Mouse (Mus musculus): Measurements from ENCODE around the gene Dst. TPM values are rescaled to one million over a fixed set of nuclear protein-coding genes. Genes with fewer than 3 reads are reported as not detected.
A peak's percentile ranks its signal among the peaks of the same experiment; 100 is the strongest.

The Dst gene
- polyA plus RNA-seq, 1 experiment from 2014 or later, result 49.1 TPM

GRCm38 (mm10) chr1:34036111-34036510, 128.1 kb downstream of the Dst start:
- H3K4me2 ChIP-seq (replicated peaks), result no peak overlapping the region
- no peak overlapping the region for H3K9ac ChIP-seq
- WGBS, result 93% methylated on average over 12 of the region's 12 CpGs
- peaks cover 3% of the 10 kb centered on the region; the same call in 1 of the 2 replicates for H3K4me1 ChIP-seq
- H3K4me3 ChIP-seq, result no peak overlapping the region
- H3K27ac ChIP-seq, result no peak overlapping the region
- no peaks in the 10 kb centered on the region for H3K9me3 ChIP-seq
- no peaks in the 10 kb centered on the region for H3K27me3 ChIP-seq (replicated peaks)
- no peak for ATAC-seq (ENCODE audit: low FRiP score, low read depth)
- H3K36me3 ChIP-seq, result no peaks in the 10 kb centered on the region

GRCm38 (mm10) chr1:34038571-34038970, 130.5 kb downstream of the Dst start:
- no peaks in the 10 kb centered on the region for H3K9me3 ChIP-seq
- H3K9ac ChIP-seq, result no peak overlapping the region
- no peak overlapping the region for H3K27ac ChIP-seq
- no peaks in the 10 kb centered on the region for H3K27me3 ChIP-seq (replicated peaks)
- H3K4me1 ChIP-seq, result peaks cover 11% of the 10 kb centered on the region; the same call in 1 of the 2 replicates
- no peak overlapping the region for H3K4me2 ChIP-seq (replicated peaks)
- ATAC-seq (ENCODE audit: low FRiP score, low read depth), result no peak
- no peaks in the 10 kb centered on the region for H3K36me3 ChIP-seq
- 93% methylated on average over 7 of the region's 7 CpGs for WGBS
- H3K4me3 ChIP-seq, result no peak overlapping the region

GRCm38 (mm10) chr1:34040049-34040448, 132.0 kb downstream of the Dst start:
- WGBS, result 65% methylated on average over 3 of the region's 3 CpGs
- Histone ChIP-seq H3K27ac (no peak overlapping the region), H3K27me3 (replicated peaks) (no peaks in the 10 kb centered on the region), H3K4me2 (replicated peaks) (no peak overlapping the region), H3K4me3 (no peak overlapping the region), H3K36me3 (no peaks in the 10 kb centered on the region), H3K9me3 (no peaks in the 10 kb centered on the region), H3K4me1 (peaks cover 11% of the 10 kb centered on the region; the same call in 1 of the 2 replicates), H3K9ac (no peak overlapping the region)
- no peak for ATAC-seq (ENCODE audit: low FRiP score, low read depth)

GRCm38 (mm10) chr1:34040901-34041721, 133.1 kb downstream of the Dst start:
- 43% methylated on average over 8 of the region's 8 CpGs for WGBS
- Histone ChIP-seq H3K4me2 (replicated peaks) (no peak overlapping the region), H3K9ac (no peak overlapping the region), H3K27ac (no peak overlapping the region), H3K27me3 (replicated peaks) (no peaks in the 10 kb centered on the region), H3K9me3 (no peaks in the 10 kb centered on the region), H3K4me3 (no peak overlapping the region), H3K4me1 (peaks cover 13% of the 10 kb centered on the region; the same call in 1 of the 2 replicates), H3K36me3 (no peaks in the 10 kb centered on the region)
- ATAC-seq (ENCODE audit: low FRiP score, low read depth), result peak; percentile 44; the same call in 1 of the 2 replicates

- Histone ChIP-seq H3K4me2 (replicated peaks) (no peak overlapping the region), H3K9ac (no peak overlapping the region), H3K27me3 (replicated peaks) (no peaks in the 10 kb centered on the region), H3K36me3 (no peaks in the 10 kb centered on the region), H3K4me3 (no peak overlapping the region), H3K27ac (no peak overlapping the region), H3K4me1 (peaks cover 13% of the 10 kb centered on the region; the same call in 1 of the 2 replicates), H3K9me3 (no peaks in the 10 kb centered on the region)
- ATAC-seq (ENCODE audit: low FRiP score, low read depth), result no peak
- WGBS, result 29% methylated on average over 3 of the region's 3 CpGs
Measured at GRCm38 (mm10) chr1:34042299-34042698, 134.3 kb downstream of the Dst start.

GRCm38 (mm10) chr1:34043327-34043726, 135.3 kb downstream of the Dst start:
- Histone ChIP-seq H3K9ac (no peak overlapping the region), H3K4me1 (peaks cover 13% of the 10 kb centered on the region; the same call in 1 of the 2 replicates), H3K9me3 (no peaks in the 10 kb centered on the region), H3K36me3 (no peaks in the 10 kb centered on the region), H3K4me3 (no peak overlapping the region), H3K27me3 (replicated peaks) (no peaks in the 10 kb centered on the region), H3K4me2 (replicated peaks) (no peak overlapping the region), H3K27ac (no peak overlapping the region)
- WGBS, result 84% methylated on average over 8 of the region's 8 CpGs
- ATAC-seq (ENCODE audit: low FRiP score, low read depth), result no peak

GRCm38 (mm10) chr1:34043836-34044550, 136.0 kb downstream of the Dst start:
- no peak overlapping the region for H3K9ac ChIP-seq
- no peak for ATAC-seq (ENCODE audit: low FRiP score, low read depth)
- 90% methylated on average over 7 of the region's 7 CpGs for WGBS
- H3K27me3 ChIP-seq (replicated peaks), result no peaks in the 10 kb centered on the region
- H3K36me3 ChIP-seq, result no peaks in the 10 kb centered on the region
- H3K9me3 ChIP-seq, result no peaks in the 10 kb centered on the region
- no peak overlapping the region for H3K4me2 ChIP-seq (replicated peaks)
- peaks cover 13% of the 10 kb centered on the region; the same call in 1 of the 2 replicates for H3K4me1 ChIP-seq
- H3K27ac ChIP-seq, result no peak overlapping the region
- no peak overlapping the region for H3K4me3 ChIP-seq

GRCm38 (mm10) chr1:34044675-34045074, 136.7 kb downstream of the Dst start:
- WGBS, result 77% methylated on average over 3 of the region's 3 CpGs
- no peaks in the 10 kb centered on the region for H3K36me3 ChIP-seq
- H3K9ac ChIP-seq, result no peak overlapping the region
- no peak overlapping the region for H3K27ac ChIP-seq
- no peak overlapping the region for H3K4me2 ChIP-seq (replicated peaks)
- peaks cover 13% of the 10 kb centered on the region; the same call in 1 of the 2 replicates for H3K4me1 ChIP-seq
- H3K4me3 ChIP-seq, result no peak overlapping the region
- H3K9me3 ChIP-seq, result no peaks in the 10 kb centered on the region
- no peaks in the 10 kb centered on the region for H3K27me3 ChIP-seq (replicated peaks)
- no peak for ATAC-seq (ENCODE audit: low FRiP score, low read depth)

- no peak overlapping the region for H3K9ac ChIP-seq
- WGBS, result 75% methylated on average over 3 of the region's 3 CpGs
- no peak overlapping the region for H3K4me3 ChIP-seq
- no peak overlapping the region for H3K27ac ChIP-seq
- no peaks in the 10 kb centered on the region for H3K27me3 ChIP-seq (replicated peaks)
- no peak for ATAC-seq (ENCODE audit: low FRiP score, low read depth)
- peaks cover 8% of the 10 kb centered on the region for H3K4me1 ChIP-seq
- H3K4me2 ChIP-seq (replicated peaks), result no peak overlapping the region
- no peaks in the 10 kb centered on the region for H3K36me3 ChIP-seq
- no peaks in the 10 kb centered on the region for H3K9me3 ChIP-seq
Measured at GRCm38 (mm10) chr1:34047285-34047684, 139.3 kb downstream of the Dst start.

GRCm38 (mm10) chr1:34051251-34051650, 143.2 kb downstream of the Dst start:
- Histone ChIP-seq H3K9ac (no peak overlapping the region), H3K27ac (no peak overlapping the region), H3K36me3 (no peaks in the 10 kb centered on the region), H3K4me2 (replicated peaks) (no peak overlapping the region), H3K27me3 (replicated peaks) (no peaks in the 10 kb centered on the region), H3K9me3 (no peaks in the 10 kb centered on the region), H3K4me3 (no peak overlapping the region), H3K4me1 (peaks cover 9% of the 10 kb centered on the region)
- no peak for ATAC-seq (ENCODE audit: low FRiP score, low read depth)
- 75% methylated on average over 3 of the region's 3 CpGs for WGBS

GRCm38 (mm10) chr1:34052422-34052821, 144.4 kb downstream of the Dst start:
- H3K36me3 ChIP-seq, result no peaks in the 10 kb centered on the region
- 43% methylated on average over 5 of the region's 5 CpGs for WGBS
- H3K9me3 ChIP-seq, result no peaks in the 10 kb centered on the region
- no peak overlapping the region for H3K9ac ChIP-seq
- no peak for ATAC-seq (ENCODE audit: low FRiP score, low read depth)
- no peaks in the 10 kb centered on the region for H3K27me3 ChIP-seq (replicated peaks)
- no peak overlapping the region for H3K27ac ChIP-seq
- peaks cover 9% of the 10 kb centered on the region for H3K4me1 ChIP-seq
- H3K4me3 ChIP-seq, result no peak overlapping the region
- no peak overlapping the region for H3K4me2 ChIP-seq (replicated peaks)

- 96% methylated on average over 10 of the region's 10 CpGs for WGBS
- H3K27me3 ChIP-seq (replicated peaks), result no peaks in the 10 kb centered on the region
- peaks cover 9% of the 10 kb centered on the region for H3K4me1 ChIP-seq
Measured at GRCm38 (mm10) chr1:34054970-34055369, 146.9 kb downstream of the Dst start.

More at GRCm38 (mm10) chr1:34054970-34055369, 146.9 kb downstream of the Dst start:
- ATAC-seq (ENCODE audit: low FRiP score, low read depth), result no peak
- Histone ChIP-seq H3K9ac (no peak overlapping the region), H3K27ac (no peak overlapping the region), H3K4me2 (replicated peaks) (no peak overlapping the region), H3K4me3 (no peak overlapping the region), H3K36me3 (no peaks in the 10 kb centered on the region), H3K9me3 (no peaks in the 10 kb centered on the region)

Data from neural tube, embryonic 12.5 days (tissue).